Mouse (Mus musculus): ENCODE measurements at regions not wholly inside any gene's neighbourhood (a gene's known extent, or its start where the extent isn't known, plus 50 kb on each side); places are given as distances from the start of the nearest gene placed in this dataset.

- H3K27ac ChIP-seq = no peak overlapping the region
- H3K9me3 ChIP-seq = no peaks in the 10 kb centered on the region
- H3K36me3 ChIP-seq = no peaks in the 10 kb centered on the region
- 78% methylated on average over 4 of the region's 4 CpGs for WGBS
- no peaks in the 10 kb centered on the region for H3K4me1 ChIP-seq
- no peak overlapping the region for H3K4me3 ChIP-seq
- no peaks in the 10 kb centered on the region for H3K27me3 ChIP-seq (ENCODE audit: insufficient read depth, poor library complexity, severe bottlenecking)
- no peak for DNase-seq (ENCODE audit: low spot score)
These were observed 141.9 kb downstream of the Arrdc4 start for GRCm38 (mm10) chr7:68607170-68607569.

- H3K36me3 ChIP-seq = no peaks in the 10 kb centered on the region
- H3K27ac ChIP-seq = no peak overlapping the region
These were observed 142.8 kb downstream of the Arrdc4 start for GRCm38 (mm10) chr7:68606278-68606677.

GRCm38 (mm10) chr7:68603711-68604110, 145.3 kb downstream of the Arrdc4 start:
- H3K9me3 ChIP-seq = no peaks in the 10 kb centered on the region
- no peak overlapping the region for H3K4me3 ChIP-seq
- 67% methylated on average over 2 of the region's 2 CpGs for WGBS

More at GRCm38 (mm10) chr7:68606278-68606677, 142.8 kb downstream of the Arrdc4 start:
- Histone ChIP-seq H3K27me3 (ENCODE audit: insufficient read depth, poor library complexity, severe bottlenecking) (no peaks in the 10 kb centered on the region), H3K4me1 (no peaks in the 10 kb centered on the region), H3K9me3 (no peaks in the 10 kb centered on the region), H3K4me3 (no peak overlapping the region)
- 63% methylated on average over 3 of the region's 3 CpGs for WGBS
- no peak for DNase-seq (ENCODE audit: low spot score)

DNA sequence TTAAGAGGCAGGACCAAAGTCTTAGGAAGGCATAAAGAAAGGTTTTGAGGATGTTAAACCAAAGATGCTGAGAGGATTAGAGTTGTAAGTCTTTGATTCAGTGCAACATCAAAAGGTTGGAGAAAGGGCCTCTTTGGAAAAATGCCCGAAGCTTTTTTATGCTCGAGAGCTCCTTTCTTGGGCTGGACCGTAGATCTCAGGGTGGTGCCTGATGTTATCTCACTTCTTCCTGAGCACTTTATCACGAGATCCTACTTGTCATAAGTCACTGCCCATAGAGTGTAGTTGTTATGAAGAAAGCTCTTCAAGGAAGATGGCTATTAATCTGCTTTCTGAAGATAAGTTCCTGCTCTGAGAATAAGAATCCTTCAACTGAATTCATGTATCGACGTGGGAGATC, 147.0 kb downstream of the Arrdc4 start:
- 74% methylated on average over 6 of the region's 6 CpGs for WGBS
- no peak overlapping the region for H3K4me3 ChIP-seq
- H3K9me3 ChIP-seq = no peaks in the 10 kb centered on the region
- no peak overlapping the region for H3K27ac ChIP-seq
- no peaks in the 10 kb centered on the region for H3K36me3 ChIP-seq
- DNase-seq (ENCODE audit: low spot score) = no peak
- H3K4me1 ChIP-seq = no peaks in the 10 kb centered on the region
- H3K27me3 ChIP-seq (ENCODE audit: insufficient read depth, poor library complexity, severe bottlenecking) = no peaks in the 10 kb centered on the region

More at GRCm38 (mm10) chr7:68603711-68604110, 145.3 kb downstream of the Arrdc4 start:
- no peak overlapping the region for H3K27ac ChIP-seq
- no peak for DNase-seq (ENCODE audit: low spot score)
- H3K36me3 ChIP-seq = no peaks in the 10 kb centered on the region
- no peaks in the 10 kb centered on the region for H3K4me1 ChIP-seq
- no peaks in the 10 kb centered on the region for H3K27me3 ChIP-seq (ENCODE audit: insufficient read depth, poor library complexity, severe bottlenecking)

DNA sequence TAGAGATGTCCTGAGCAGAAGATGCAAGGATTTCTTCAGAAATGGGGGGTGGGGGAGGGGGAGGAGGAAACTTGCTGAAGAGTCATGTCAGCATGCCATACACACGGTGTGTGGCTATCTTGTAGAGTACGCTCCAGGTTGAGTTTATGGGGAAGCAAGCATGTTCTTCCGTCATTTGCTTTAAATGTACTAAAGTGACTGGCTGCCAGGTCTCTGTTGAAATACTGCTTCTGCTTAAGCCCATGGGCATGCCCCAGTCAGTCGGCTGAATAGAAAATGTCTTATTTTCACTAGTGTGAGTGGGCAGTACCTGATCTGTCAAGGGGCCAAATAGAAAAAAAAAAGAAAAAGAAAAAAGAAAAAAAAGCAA, 155.0 kb downstream of the Arrdc4 start:
- Histone ChIP-seq H3K4me3 (no peak overlapping the region), H3K27me3 (ENCODE audit: insufficient read depth, poor library complexity, severe bottlenecking) (no peaks in the 10 kb centered on the region), H3K36me3 (no peaks in the 10 kb centered on the region), H3K9me3 (no peaks in the 10 kb centered on the region), H3K27ac (no peak overlapping the region), H3K4me1 (no peaks in the 10 kb centered on the region)
- WGBS = 74% methylated on average over 4 of the region's 4 CpGs
- no peak for DNase-seq (ENCODE audit: low spot score)

GRCm38 (mm10) chr7:68593344-68594016, 155.6 kb downstream of the Arrdc4 start:
- Histone ChIP-seq H3K4me1 (no peaks in the 10 kb centered on the region), H3K4me3 (no peak overlapping the region), H3K27ac (no peak overlapping the region), H3K36me3 (no peaks in the 10 kb centered on the region), H3K9me3 (no peaks in the 10 kb centered on the region), H3K27me3 (ENCODE audit: insufficient read depth, poor library complexity, severe bottlenecking) (no peaks in the 10 kb centered on the region)
- 70% methylated on average over 15 of the region's 15 CpGs for WGBS
- DNase-seq (ENCODE audit: low spot score) = no peak

DNA sequence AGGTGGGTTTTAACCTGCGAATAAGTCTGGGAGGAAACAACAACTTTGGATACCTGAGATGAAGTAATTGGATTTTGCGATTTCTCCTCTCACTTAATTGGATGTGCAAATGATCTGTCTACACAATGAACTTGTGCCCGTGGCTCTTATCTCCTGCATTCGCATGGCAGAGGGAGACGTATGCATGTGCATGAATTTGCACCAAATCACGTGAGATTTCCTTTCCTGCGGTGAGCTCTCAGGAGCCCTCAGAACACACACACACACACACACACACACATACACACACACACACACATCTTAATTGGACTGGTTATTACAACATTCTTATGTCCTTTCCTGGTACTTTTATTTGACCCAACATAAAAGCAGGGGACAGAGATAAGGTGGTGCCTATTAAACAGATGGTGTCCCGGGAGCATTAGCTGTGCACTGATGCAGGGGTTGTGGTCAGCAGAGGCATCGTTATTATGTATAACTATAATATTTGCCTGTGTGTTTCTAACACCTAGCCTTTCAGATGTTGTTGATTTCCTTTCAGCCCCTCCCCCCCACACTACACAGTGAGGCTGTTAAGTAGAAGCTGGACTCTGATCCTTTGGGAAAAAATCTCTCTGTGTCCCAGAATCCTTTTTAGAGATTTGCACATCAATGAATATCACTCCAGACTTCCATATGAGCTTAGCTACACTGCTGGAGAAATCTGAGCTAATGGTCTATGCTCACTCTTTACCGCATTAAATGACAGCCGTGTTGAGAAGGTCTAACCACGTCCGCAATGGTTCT, 166.3 kb downstream of the Arrdc4 start:
- 82% methylated on average over 13 of the region's 13 CpGs for WGBS
- no peak for DNase-seq (ENCODE audit: low spot score)

DNA sequence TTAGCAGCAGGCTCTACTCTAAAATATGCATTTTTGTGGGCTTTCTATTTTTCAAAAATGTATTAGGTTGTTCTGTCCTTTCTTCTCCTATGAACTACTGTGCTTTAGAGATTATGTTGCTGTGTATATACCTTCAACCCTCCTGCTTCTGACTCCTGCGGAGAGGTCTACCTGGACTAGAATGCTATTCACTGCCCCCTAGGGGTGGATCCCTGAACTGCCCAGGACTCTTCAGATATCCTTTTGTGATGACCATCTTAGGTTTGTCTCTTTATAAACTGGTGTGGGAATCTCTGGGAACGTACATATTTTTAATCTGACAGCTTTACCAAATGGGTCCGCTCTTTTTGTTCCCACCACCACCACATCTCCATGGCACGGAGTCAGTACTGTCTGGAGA, 168.4 kb downstream of the Arrdc4 start:
- peaks cover 20% of the 10 kb centered on the region for H3K27me3 ChIP-seq (ENCODE audit: insufficient read depth, poor library complexity, severe bottlenecking)
- no peaks in the 10 kb centered on the region for H3K36me3 ChIP-seq
- H3K4me1 ChIP-seq = no peaks in the 10 kb centered on the region
- DNase-seq (ENCODE audit: low spot score) = no peak
- WGBS = 39% methylated on average over 4 of the region's 4 CpGs
- no peak overlapping the region for H3K27ac ChIP-seq
- H3K9me3 ChIP-seq = no peaks in the 10 kb centered on the region
- H3K4me3 ChIP-seq = no peak overlapping the region

More for the DNA sequence above, 166.3 kb downstream of the Arrdc4 start:
- H3K4me3 ChIP-seq = no peak overlapping the region
- H3K4me1 ChIP-seq = no peaks in the 10 kb centered on the region
- no peak overlapping the region for H3K27ac ChIP-seq
- no peaks in the 10 kb centered on the region for H3K9me3 ChIP-seq
- no peaks in the 10 kb centered on the region for H3K36me3 ChIP-seq
- H3K27me3 ChIP-seq (ENCODE audit: insufficient read depth, poor library complexity, severe bottlenecking) = peaks cover 17% of the 10 kb centered on the region

DNA sequence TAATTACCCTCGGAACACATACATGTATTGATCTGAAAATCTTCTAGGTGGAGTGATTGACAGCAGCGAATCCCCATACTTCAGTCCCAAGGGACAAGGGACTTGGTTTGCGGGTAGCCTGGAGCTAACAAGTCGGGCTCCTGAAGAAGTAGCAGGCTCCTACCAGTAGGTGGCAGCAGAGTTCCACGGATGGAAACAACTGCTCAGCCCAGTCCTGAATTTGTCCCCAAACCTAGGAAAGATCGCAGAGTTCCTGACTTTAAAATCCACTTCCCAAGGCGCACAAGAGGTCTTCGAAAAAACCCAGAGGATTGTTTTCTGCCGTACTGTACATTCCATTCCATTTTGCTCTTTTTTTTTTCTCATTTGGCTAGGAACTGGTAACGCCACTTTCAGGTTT, 169.4 kb downstream of the Arrdc4 start:
- 14% methylated on average over 10 of the region's 10 CpGs for WGBS
- Histone ChIP-seq H3K9me3 (no peaks in the 10 kb centered on the region), H3K36me3 (no peaks in the 10 kb centered on the region), H3K4me3 (0 out of 2 replicates have a peak overlapping the region, but pooled peaks have one; percentile 6), H3K27ac (no peak overlapping the region), H3K4me1 (no peaks in the 10 kb centered on the region), H3K27me3 (ENCODE audit: insufficient read depth, poor library complexity, severe bottlenecking) (peaks cover 20% of the 10 kb centered on the region)
- peak; percentile 85 for DNase-seq (ENCODE audit: low spot score)

DNA sequence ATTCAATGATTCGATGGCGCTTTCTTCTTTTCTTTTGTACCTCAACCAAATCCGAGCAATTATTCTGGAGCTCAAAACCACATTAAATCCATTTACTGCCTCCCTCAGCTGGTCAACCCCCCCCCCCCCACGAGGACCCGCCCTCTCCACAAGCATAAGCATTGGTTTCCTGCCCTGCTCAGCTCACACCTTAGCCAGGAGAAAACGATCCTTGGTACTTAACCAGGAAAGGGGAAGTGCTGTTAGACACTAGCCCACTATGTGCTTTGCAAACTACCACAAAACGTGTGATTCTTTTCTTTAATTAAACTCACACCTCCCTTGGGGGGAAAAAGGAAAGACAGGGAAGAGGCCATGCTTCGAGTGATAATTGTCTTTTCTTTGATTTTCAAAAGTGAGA, 169.8 kb downstream of the Arrdc4 start:
- Histone ChIP-seq H3K36me3 (no peaks in the 10 kb centered on the region), H3K4me3 (no peak overlapping the region), H3K4me1 (no peaks in the 10 kb centered on the region), H3K27me3 (ENCODE audit: insufficient read depth, poor library complexity, severe bottlenecking) (peaks cover 20% of the 10 kb centered on the region), H3K27ac (no peak overlapping the region), H3K9me3 (no peaks in the 10 kb centered on the region)
- no peak for DNase-seq (ENCODE audit: low spot score)
- 37% methylated on average over 8 of the region's 8 CpGs for WGBS

DNA sequence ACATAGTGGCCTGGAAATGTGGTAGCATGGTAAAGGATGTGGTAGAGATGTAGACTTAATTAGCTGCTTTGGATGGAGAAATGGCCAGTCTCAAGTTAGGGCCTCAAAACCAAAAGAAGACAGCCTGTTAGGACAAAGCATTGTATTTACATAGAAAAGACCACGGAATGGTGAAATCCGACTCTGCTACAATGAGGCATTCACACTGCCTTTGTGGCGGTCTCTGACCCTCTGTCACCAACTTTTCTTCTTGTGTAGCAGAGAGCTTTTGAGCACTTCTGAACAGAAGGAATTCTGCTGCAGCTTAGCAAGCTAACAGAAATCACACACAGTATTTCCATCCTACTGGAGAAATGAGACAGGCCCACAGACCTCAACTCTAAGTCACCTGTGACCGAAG, 177.7 kb downstream of the Arrdc4 start:
- Histone ChIP-seq H3K27me3 (ENCODE audit: insufficient read depth, poor library complexity, severe bottlenecking) (no peaks in the 10 kb centered on the region), H3K9me3 (no peaks in the 10 kb centered on the region), H3K36me3 (no peaks in the 10 kb centered on the region), H3K27ac (no peak overlapping the region), H3K4me3 (no peak overlapping the region), H3K4me1 (peaks cover 8% of the 10 kb centered on the region)
- no peak for DNase-seq (ENCODE audit: low spot score)
- 49% methylated on average over 4 of the region's 4 CpGs for WGBS

DNA sequence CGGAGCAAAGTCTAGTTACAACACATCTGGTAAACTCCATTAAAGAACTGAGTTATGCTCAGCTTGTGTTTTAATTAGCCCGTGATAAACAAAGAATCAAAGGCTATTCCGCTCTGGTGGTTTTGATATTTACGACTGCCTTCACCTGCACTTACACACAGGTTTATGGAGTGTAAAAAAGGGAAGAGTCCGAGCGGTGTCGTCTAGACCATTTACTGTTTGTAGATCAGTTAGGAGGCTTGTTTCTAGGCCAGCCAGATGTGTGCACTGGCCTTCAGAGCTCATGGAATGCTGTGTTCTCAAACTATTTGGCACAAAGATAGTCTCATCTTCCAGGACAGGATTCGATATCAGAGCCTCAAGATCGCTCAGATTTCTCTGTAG, 180.9 kb downstream of the Arrdc4 start:
- Histone ChIP-seq H3K27ac (no peak overlapping the region), H3K9me3 (no peaks in the 10 kb centered on the region), H3K4me1 (peaks cover 8% of the 10 kb centered on the region), H3K27me3 (ENCODE audit: insufficient read depth, poor library complexity, severe bottlenecking) (no peaks in the 10 kb centered on the region), H3K36me3 (no peaks in the 10 kb centered on the region), H3K4me3 (no peak overlapping the region)
- 91% methylated on average over 9 of the region's 9 CpGs for WGBS
- DNase-seq (ENCODE audit: low spot score) = no peak

- no peak for DNase-seq (ENCODE audit: low spot score)
- Histone ChIP-seq H3K27me3 (ENCODE audit: insufficient read depth, poor library complexity, severe bottlenecking) (no peaks in the 10 kb centered on the region), H3K36me3 (no peaks in the 10 kb centered on the region), H3K9me3 (no peaks in the 10 kb centered on the region), H3K4me3 (no peak overlapping the region), H3K4me1 (peaks cover 8% of the 10 kb centered on the region), H3K27ac (no peak overlapping the region)
- WGBS = 85% methylated on average over 3 of the region's 3 CpGs
These were observed 181.5 kb downstream of the Arrdc4 start for GRCm38 (mm10) chr7:68567452-68568126.
